Mouse (Mus musculus) T-helper 2 cell (primary cell): ENCODE measurements around the gene Zfp36l1.

Experiments
- in situ Hi-C: fragments of 300-600 bp; cut with MboI, MseI; formaldehyde crosslinking; loops from one replicate; pipeline ENCODE4 v1.15.1; 2025; ENCODE audit warnings: high pct_unique_total_duplicates

Zfp36l1 gene

GRCm38 (mm10) chr12:80079937-80080336 lies 32.9 kb downstream of the Zfp36l1 start:
- in situ Hi-C loops: no loop called here

DNA sequence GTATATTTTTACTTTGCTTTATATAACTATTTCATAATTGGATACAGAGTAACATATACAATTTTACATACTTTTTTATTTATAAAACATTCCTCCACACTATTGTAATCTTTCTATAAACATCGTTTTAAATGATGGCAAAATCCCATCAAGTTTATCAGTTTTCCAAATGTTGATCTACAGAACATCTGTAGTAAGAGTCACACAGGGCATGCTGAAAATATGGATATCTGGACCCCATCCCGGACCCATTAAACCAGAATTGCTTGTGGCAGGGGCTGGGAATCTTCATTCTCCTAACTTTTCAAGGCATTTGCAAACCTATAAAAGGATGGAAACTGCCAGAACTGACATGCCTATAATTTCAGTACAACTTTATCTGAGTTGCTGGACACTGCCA lies 38.5 kb downstream of the Zfp36l1 start:
- in situ Hi-C loops: no loop called here

DNA sequence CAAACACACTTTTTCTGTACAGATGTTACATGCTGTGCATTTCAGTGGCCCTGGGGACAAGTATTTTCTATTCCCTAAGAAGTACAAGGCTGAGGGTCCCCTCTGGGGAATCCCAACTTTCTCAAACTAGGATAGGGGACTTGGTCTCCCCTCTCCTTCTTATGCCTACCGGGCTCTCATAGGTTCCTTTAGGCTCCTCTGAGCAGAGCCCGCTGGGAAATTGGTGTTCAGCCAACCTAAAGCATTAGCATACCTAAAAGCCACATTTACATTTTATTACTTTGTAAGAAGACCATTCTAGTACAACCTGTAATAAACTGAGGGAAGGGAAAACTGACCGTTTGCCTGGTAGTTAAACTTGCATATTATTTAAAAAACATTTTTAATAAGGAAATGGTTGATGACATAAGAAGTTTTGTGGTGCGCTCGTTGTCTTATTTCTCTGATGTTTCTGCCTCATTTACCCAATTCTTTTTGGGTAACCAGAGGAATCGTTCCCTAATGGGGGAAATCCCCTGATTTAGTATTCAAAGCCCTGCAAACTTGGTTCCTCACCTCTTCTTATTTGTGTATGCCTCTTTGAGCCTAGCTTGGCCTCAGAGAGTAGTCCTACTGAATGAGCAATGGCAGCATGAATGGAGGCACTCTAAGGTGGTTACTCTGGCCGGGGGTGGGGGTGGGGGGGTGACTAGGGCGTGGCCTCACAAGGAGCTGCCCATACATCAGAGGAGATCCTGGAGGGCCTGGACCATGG lies 42.1 kb downstream of the Zfp36l1 start:
- in situ Hi-C loops: no loop called here

DNA sequence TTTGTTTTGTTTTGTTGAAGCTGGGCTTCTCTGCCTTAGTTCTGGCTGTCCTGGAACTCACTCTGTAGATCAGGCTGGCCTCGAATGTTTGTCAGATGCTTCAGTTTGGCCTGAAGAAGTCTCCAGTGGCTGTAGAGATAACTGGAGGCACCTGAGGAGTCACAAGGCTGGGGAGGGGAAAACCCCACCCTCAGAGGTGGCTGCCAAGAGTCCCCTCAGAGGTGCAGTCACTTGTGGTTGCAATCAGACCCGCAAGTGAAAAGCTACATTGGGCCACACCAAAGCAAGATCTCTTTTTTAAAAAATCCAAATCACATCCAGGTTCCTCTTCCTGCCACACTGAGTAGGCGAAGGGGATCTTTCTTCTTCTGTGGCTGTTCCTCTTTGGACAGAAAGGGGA lies 43.8 kb downstream of the Zfp36l1 start:
- in situ Hi-C loops: no loop called here

DNA sequence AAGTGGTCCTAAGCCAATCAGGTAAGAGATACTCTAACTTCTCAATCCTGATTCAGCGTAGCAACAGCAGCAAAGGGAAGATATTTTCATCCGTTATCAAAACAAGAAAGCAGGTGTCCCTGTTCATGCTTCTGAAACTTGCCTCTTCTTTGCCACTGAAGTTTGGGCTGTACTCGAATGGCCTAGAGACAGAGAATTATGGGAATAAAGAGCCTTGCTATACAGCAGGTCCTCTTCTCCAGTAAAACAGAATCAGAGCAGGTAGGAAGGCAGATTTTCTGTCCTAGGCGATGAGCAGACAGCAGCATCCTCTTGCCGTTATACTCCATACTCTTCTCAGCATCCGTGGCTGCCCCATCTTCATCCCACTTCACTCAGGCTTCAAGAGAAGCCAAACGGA lies 44.8 kb downstream of the Zfp36l1 start:
- in situ Hi-C loops: no loop called here

DNA sequence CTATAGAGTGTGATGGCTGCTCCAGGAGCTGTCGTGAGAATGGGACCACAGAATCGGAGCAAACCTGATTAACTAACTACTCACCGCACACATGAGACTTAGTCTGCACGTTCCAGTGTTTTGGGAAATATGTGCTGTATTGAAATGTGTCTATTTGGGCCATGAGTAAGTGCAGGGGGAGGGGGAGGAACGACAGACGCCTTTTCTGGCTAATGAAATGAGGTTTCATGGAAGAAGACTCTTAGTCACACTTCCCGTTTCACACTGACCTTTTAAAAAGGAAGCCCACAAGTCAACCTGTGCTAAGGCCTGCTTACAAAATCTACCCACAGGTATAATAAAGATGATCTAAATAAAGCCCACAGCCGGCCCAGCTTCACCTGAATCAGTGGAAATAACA lies 47.8 kb downstream of the Zfp36l1 start:
- in situ Hi-C loops: no loop called here

DNA sequence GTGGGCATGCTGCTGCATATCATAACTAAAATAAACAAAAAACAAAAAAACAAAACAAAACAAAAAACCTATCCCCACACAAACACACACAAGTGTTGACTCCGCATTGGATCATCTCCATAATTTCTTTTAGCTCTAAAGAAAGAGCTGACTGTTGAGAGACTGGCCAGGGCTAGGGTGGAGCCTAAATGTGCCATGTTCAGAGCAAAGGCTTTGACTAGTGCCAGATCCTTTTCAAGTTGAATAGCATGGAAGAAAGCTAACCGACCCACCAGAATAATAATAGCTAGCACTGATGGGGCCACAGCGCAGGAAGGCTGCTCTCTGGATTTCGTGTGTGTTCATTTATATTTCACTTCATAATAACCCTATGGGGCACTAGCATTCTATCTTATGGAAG lies 48.5 kb downstream of the Zfp36l1 start:
- in situ Hi-C loops: no loop called here

- in situ Hi-C loops: no loop called here
Measured at GRCm38 (mm10) chr12:80063402-80064150, 49.2 kb downstream of the Zfp36l1 start.

GRCm38 (mm10) chr12:80062410-80063401 lies 50.1 kb downstream of the Zfp36l1 start:
- in situ Hi-C loops: no loop called here

DNA sequence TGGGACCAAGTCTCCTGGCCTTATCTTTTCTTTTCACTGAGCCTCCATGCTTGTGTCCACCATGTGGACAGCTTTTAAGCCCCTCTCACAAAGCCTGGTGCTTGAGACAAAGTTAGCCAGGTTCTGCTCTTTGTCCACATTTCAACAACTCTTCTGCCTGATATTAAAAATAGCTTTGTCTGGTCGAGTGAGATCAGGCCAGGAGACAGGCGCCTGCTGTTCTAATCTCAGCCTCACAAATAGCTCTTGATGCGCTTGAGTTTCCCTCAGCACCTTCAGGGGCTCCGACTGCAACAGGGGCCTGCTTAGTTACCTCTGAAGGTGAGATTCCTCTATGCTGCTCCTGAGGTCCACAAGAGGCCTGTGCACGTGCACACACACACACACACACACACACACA lies 51.0 kb downstream of the Zfp36l1 start:
- in situ Hi-C loops: no loop called here

DNA sequence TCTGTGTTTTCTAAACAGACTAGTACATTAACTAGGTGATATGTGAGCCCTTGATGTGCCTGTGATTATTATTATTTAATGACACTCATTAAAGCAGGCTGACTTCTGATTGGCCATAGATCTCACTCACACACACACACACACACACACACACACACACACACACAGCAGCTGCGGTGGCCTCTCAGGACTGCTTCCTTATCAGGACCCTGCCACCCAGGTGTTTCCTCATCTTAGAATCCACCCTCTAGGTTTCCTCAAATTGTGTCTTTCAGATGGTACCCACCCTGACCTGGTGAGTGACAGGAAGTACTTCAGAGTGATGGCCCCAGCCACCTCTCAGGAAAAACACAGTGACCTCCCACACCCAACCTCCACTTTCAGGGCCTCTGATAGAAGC lies 52.0 kb downstream of the Zfp36l1 start:
- in situ Hi-C loops: no loop called here

DNA sequence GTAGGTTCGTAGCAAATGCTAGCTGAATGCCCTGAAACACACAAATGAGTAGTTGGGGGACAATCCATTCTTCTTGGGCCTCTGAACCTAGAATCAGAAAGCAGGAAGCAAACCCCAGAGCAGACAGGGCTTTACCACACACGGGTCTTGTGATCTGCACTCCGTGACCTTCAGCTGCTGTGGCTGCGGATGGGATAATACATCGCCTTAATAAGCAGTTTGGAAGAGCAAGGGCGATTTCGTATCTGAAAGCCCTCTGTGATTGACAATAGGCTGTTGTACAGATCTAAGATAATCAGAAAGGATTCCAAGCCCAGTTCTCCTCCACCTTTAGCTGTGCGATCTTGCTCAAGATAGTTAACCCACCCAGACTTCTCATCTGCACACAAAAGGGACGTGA lies 52.5 kb downstream of the Zfp36l1 start:
- in situ Hi-C loops: no loop called here

DNA sequence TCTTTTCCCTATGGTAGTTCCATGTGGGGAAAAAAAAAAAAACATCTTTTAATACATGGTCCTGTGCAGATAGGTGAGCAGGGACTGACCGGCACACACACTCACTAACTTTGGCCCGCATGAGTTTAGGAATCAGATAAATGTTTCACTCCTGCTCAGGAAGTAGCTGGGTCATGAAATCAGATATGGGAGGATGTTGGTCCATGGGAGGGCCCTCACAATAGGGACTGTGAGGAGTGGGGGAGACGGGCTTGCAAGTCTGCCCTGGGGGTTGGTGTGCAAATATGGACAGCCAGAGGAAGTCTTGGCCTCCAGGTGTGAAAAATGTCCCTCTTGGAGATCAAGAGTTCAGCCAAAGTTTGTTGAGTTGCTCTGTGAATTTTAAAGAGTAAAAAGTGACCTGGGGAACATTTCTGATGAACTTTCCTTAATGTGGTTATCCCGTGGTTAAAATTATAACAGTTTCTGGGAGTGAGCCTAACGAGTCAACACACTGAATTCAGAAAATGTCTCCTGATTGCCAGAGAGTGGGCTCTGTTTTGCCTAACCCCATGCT lies 53.0 kb downstream of the Zfp36l1 start:
- in situ Hi-C loops: no loop called here
